Mouse (Mus musculus) embryonic fibroblast, embryonic 13.5 days (primary cell): ENCODE results near the gene Trem2.

Experiments
- CTCF ChIP-seq: IDR thresholded peaks from 2 replicates; pipeline ENCODE4 v1.5.1; 2011; ENCODE audit warnings: mild to moderate bottlenecking, control low read depth, low read length, moderate library complexity, borderline replicate concordance; ENCODE audit not compliant: insufficient read depth
- POLR2A ChIP-seq: IDR thresholded peaks from 2 replicates; pipeline ENCODE4 v1.6.1; 2011; ENCODE audit warnings: low read depth, mild to moderate bottlenecking, control low read depth, low read length, moderate library complexity

GRCm38 (mm10) chr17:48379050-48379449 lies 32.8 kb downstream of the Trem2 start:
- TF ChIP-seq CTCF (no peak), POLR2A (no peak)
